Mouse (Mus musculus) intestine, postnatal 0 days (tissue): Measurements from ENCODE around the gene Gm11733. TPM values are rescaled to one million over a fixed set of nuclear protein-coding genes. Genes with fewer than 3 reads are reported as not detected.

ENCODE experiments used
- ATAC-seq: fragments of 200-750 bp; cut with Nextera tagmentation; 2 replicates; pipeline ENCODE4 v1.8.0; 2017; ENCODE audit warnings: mild to moderate bottlenecking, moderate TSS enrichment, moderate library complexity
- H3K27ac ChIP-seq: fragments of 300-500 bp; sonication (generic); 2 replicates; pipeline ENCODE4 v1.5.1; 2014; ENCODE audit warnings: mild to moderate bottlenecking, low read depth, low read length, moderate library complexity
- H3K27me3 ChIP-seq: fragments of 300-500 bp; sonication (generic); replicated peaks from 2 replicates; pipeline ENCODE4 v1.6.1; 2014; ENCODE audit warnings: low read length, mixed read lengths; ENCODE audit not compliant: control insufficient read depth, insufficient read depth
- H3K36me3 ChIP-seq: fragments of 300-500 bp; sonication (generic); 2 replicates; pipeline ENCODE4 v1.6.1; 2014; ENCODE audit warnings: mild to moderate bottlenecking, moderate library complexity; ENCODE audit not compliant: control insufficient read depth, insufficient read depth
- H3K4me1 ChIP-seq: fragments of 300-500 bp; sonication (generic); replicated peaks from 2 replicates; pipeline ENCODE4 v1.6.1; 2014; ENCODE audit warnings: antibody characterized with exemption, low read length, mixed read lengths; ENCODE audit not compliant: control insufficient read depth, insufficient read depth
- H3K4me2 ChIP-seq: fragments of 300-500 bp; sonication (generic); replicated peaks from 2 replicates; pipeline ENCODE4 v1.6.1; 2014; ENCODE audit warnings: low read depth, mild to moderate bottlenecking, moderate library complexity
- H3K4me3 ChIP-seq: fragments of 300-500 bp; sonication (generic); 2 replicates; pipeline ENCODE4 v1.5.1; 2014; ENCODE audit warnings: low read depth, low read length
- H3K9ac ChIP-seq: fragments of 300-500 bp; sonication (generic); 2 replicates; pipeline ENCODE4 v1.6.1; 2014; ENCODE audit warnings: mild to moderate bottlenecking, low read depth, low read length
- H3K9me3 ChIP-seq: fragments of 300-500 bp; sonication (generic); 2 replicates; pipeline ENCODE4 v1.6.1; 2016; ENCODE audit warnings: mixed run types; ENCODE audit not compliant: control insufficient read depth
- CTCF ChIP-seq: sonication (generic); IDR thresholded peaks from 2 replicates; pipeline ENCODE4 v1.5.1; 2016; ENCODE audit warnings: low read depth, mild to moderate bottlenecking, control low read depth, antibody characterized with exemption, moderate library complexity
- WGBS: fragments of 180-500 bp; shearing (Covaris S2); extraction: QIAGEN DNeasy Blood & Tissue Kit; methylation state at CpG from one replicate; pipeline ENCODE4 v1.1.7; 2014; 5-methylcytosine and 5-hydroxymethylcytosine counted together
- polyA plus RNA-seq: library from polyadenylated mRNA; unstranded; fragments of >200 nt; fragmentation: Nextera tagmentation; extraction: Ambion mirVana; gene quantifications from 2 replicates; pipeline ENCODE4 v1.2.1, GENCODE M21; 2015

Gene Gm11733
- polyA plus RNA-seq, 1 experiment from 2014 or later: not detected

DNA sequence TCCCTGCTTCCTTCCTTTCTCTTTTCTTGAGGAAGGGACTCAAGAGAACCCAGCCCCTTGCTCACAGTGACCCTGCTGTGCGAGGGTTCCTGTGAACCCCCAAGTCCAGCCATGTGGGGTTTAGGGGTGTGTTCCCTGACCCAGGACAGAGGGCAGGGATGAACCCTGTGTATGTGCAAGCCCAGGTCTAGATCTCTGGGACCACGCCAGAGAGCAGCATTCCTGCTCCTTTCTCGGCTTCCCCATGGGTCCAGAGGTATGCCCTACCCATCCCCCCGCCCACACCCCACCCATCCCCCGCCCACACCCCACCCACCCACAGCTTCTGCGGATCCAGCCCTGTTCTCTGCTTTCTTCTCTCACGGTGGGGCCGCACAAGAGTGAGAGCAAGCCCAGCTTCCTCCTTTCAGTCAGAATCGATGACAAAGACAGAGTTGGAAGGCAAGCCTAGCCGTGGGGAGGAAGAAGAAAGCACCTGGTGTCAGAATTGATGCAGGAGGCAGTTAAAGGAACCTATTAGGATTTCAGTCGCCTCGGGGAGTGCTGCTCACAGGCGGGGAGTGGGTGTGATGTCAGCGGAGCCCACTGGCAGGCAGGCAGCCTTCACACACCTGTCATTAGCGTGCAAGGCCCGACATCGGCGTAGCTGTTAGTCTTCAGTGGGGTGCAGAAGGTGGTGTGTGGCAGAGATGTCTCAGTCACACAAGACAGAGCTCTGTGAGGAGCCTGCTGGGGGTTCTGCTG, 41.6 kb downstream of the Gm11733 start:
- Histone ChIP-seq H3K27ac (no peak overlapping the region), H3K4me3 (no peak overlapping the region), H3K9me3 (no peaks in the 10 kb centered on the region), H3K4me1 (no peaks in the 10 kb centered on the region), H3K27me3 (no peaks in the 10 kb centered on the region), H3K9ac (no peak overlapping the region), H3K36me3 (no peaks in the 10 kb centered on the region), H3K4me2 (no peak overlapping the region)
- 17% methylated on average over 18 of the region's 18 CpGs for WGBS
- no peak for ATAC-seq
- TF ChIP-seq CTCF: no peak

GRCm38 (mm10) chr11:117532374-117532773, 48.2 kb downstream of the Gm11733 start:
- no peak for TF ChIP-seq CTCF
- Histone ChIP-seq H3K27me3 (no peaks in the 10 kb centered on the region), H3K9me3 (no peaks in the 10 kb centered on the region), H3K4me2 (no peak overlapping the region), H3K36me3 (no peaks in the 10 kb centered on the region), H3K9ac (no peak overlapping the region), H3K27ac (no peak overlapping the region), H3K4me3 (no peak overlapping the region), H3K4me1 (no peaks in the 10 kb centered on the region)
- WGBS: 72% methylated on average over 10 of the region's 10 CpGs
- ATAC-seq: no peak

GRCm38 (mm10) chr11:117534912-117535311, 50.7 kb downstream of the Gm11733 start:
- H3K9me3 ChIP-seq: no peaks in the 10 kb centered on the region
- H3K27me3 ChIP-seq: no peaks in the 10 kb centered on the region
- no peaks in the 10 kb centered on the region for H3K4me1 ChIP-seq
- H3K9ac ChIP-seq: no peak overlapping the region
- no peak for ATAC-seq
- 53% methylated on average over 10 of the region's 10 CpGs for WGBS
- H3K27ac ChIP-seq: no peak overlapping the region
- H3K4me3 ChIP-seq: no peak overlapping the region
- H3K36me3 ChIP-seq: no peaks in the 10 kb centered on the region
- TF ChIP-seq CTCF: no peak
- H3K4me2 ChIP-seq: no peak overlapping the region

DNA sequence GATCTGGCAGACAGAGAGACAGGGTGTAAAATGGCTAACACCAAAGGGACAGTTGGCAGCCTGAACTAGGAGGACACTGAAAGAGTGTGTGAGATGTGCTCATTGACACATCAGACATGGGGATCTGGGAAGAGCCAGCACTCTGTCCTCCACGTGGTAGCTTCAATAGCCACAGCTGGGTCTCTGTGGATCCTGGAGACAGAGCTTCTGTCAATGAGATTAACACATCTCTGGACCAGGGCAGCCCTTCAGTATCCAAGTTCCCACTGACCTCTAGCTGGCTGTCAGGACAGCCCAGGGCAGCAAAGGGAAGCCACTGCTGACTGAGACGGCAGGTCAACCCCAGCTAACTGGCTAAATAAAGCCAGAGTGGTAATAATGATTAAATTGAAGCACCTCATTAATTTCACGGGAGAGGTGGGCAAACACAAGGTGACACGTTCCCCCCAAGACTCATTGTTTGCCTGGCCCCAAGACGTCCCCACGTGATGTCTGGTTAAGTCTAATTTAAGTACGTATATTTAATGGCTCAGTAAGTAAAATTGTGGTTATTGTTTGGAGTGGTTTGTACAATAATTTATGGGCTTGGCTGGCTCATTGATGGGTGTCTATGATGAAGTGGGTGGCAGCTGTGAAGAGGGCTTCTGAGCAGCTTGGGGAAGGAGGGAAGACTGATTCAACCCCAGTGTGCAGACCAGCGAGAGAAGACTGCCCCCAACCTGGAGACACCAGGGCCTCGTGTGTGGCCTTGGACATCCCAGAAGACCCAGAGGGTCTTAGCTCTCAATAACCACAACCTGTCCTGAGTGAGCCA, 51.5 kb downstream of the Gm11733 start:
- Histone ChIP-seq H3K9me3 (no peaks in the 10 kb centered on the region), H3K36me3 (no peaks in the 10 kb centered on the region), H3K4me2 (no peak overlapping the region), H3K4me3 (no peak overlapping the region), H3K27me3 (no peaks in the 10 kb centered on the region), H3K27ac (no peak overlapping the region), H3K4me1 (no peaks in the 10 kb centered on the region), H3K9ac (no peak overlapping the region)
- WGBS: 45% methylated on average over 9 of the region's 9 CpGs
- ATAC-seq: no peak
- no peak for TF ChIP-seq CTCF

- 53% methylated on average over 3 of the region's 3 CpGs for WGBS
- no peaks in the 10 kb centered on the region for H3K4me1 ChIP-seq
Observed at GRCm38 (mm10) chr11:117536586-117536985, 52.4 kb downstream of the Gm11733 start.

More at GRCm38 (mm10) chr11:117536586-117536985, 52.4 kb downstream of the Gm11733 start:
- TF ChIP-seq CTCF: no peak
- Histone ChIP-seq H3K4me2 (no peak overlapping the region), H3K27ac (no peak overlapping the region), H3K9me3 (no peaks in the 10 kb centered on the region), H3K4me3 (no peak overlapping the region), H3K27me3 (no peaks in the 10 kb centered on the region), H3K9ac (no peak overlapping the region), H3K36me3 (no peaks in the 10 kb centered on the region)
- no peak for ATAC-seq

Other genes starting within 250 kb of the Gm11733 start
- gene Tnrc6c, start 169.9 kb downstream of the Gm11733 start, polyA plus RNA-seq: 6.1 and 6.9 TPM in 2 replicates